Mouse (Mus musculus) kidney, adult 2 months (tissue): ENCODE results near the gene Pik3c2b. TPM values are rescaled to one million over a fixed set of nuclear protein-coding genes. Genes with fewer than 3 reads are reported as not detected.
A peak's percentile ranks its signal among the peaks of the same experiment; 100 is the strongest.

Experiments used
- DNase-seq: peaks from one replicate; pipeline ENCODE4 v3.0.0; 2021
- H3K27ac ChIP-seq: fragments of 200-500 bp; 2 replicates; pipeline ENCODE4 v1.5.1; 2012; ENCODE audit warnings: low read depth, low read length, control low read depth, inconsistent platforms; ENCODE audit not compliant: insufficient read depth
- H3K27me3 ChIP-seq: fragments of 200-500 bp; replicated peaks from 2 replicates; pipeline ENCODE4 v1.6.1; 2012; ENCODE audit warnings: mild to moderate bottlenecking, moderate library complexity, low read length, inconsistent platforms; ENCODE audit not compliant: control insufficient read depth, insufficient read depth
- H3K36me3 ChIP-seq: fragments of 200-500 bp; 2 replicates; pipeline ENCODE4 v1.6.1; 2012; ENCODE audit warnings: mild to moderate bottlenecking, moderate library complexity, low read length, inconsistent platforms; ENCODE audit not compliant: control insufficient read depth, insufficient read depth
- H3K4me1 ChIP-seq: fragments of 200-500 bp; 2 replicates; pipeline ENCODE4 v1.6.1; 2011; ENCODE audit warnings: low read length; ENCODE audit not compliant: control insufficient read depth, insufficient read depth
- H3K4me3 ChIP-seq: fragments of 200-500 bp; 2 replicates; pipeline ENCODE4 v1.5.1; 2011; ENCODE audit warnings: mild to moderate bottlenecking, low read depth, low read length, control low read depth; ENCODE audit not compliant: insufficient read depth
- CTCF ChIP-seq: fragments of 200-500 bp; conservative IDR thresholded peaks from 2 replicates; pipeline ENCODE4 v1.5.1; 2011; ENCODE audit warnings: low read depth, mild to moderate bottlenecking, control low read depth, low read length, moderate library complexity, mixed read lengths; ENCODE audit not compliant: insufficient read depth, insufficient read length
- POLR2A ChIP-seq: fragments of 200-500 bp; IDR thresholded peaks from one replicate; pipeline ENCODE4 v1.6.1; 2011; ENCODE audit warnings: low read depth, low read length, control low read depth
- WGBS: fragments of 180-500 bp; shearing (Covaris S2); methylation state at CpG from one replicate; pipeline ENCODE4 v1.1.7; 2018; 5-methylcytosine and 5-hydroxymethylcytosine counted together
- polyA plus RNA-seq: library from polyadenylated mRNA; depleted of rRNA; stranded (reverse); fragments of >200 nt; gene quantifications from 2 replicates; pipeline ENCODE4 v1.2.3, GENCODE M21; 2012

Gene Pik3c2b
- polyA plus RNA-seq, 1 experiment = 3.6 TPM

- WGBS = 65% methylated on average over 9 of the region's 9 CpGs
- Histone ChIP-seq H3K27ac (peak overlapping the region; percentile 89), H3K4me1 (peaks cover 5% of the 10 kb centered on the region; the same call in 1 of the 2 replicates), H3K4me3 (no peak overlapping the region), H3K36me3 (no peaks in the 10 kb centered on the region), H3K27me3 (no peaks in the 10 kb centered on the region)
- peak; percentile 69 for DNase-seq
- peak; percentile 17 for TF ChIP-seq POLR2A
- no peak for TF ChIP-seq CTCF
These were observed 27.9 kb downstream of the Pik3c2b start for GRCm38 (mm10) chr1:133073327-133073856.

- TF ChIP-seq CTCF (no peak), POLR2A (no peak)
- DNase-seq = no peak
- WGBS = 92% methylated on average over 13 of the region's 13 CpGs
- no peak overlapping the region for H3K4me3 ChIP-seq
- H3K36me3 ChIP-seq = no peaks in the 10 kb centered on the region
- peaks cover 5% of the 10 kb centered on the region; the same call in 1 of the 2 replicates for H3K4me1 ChIP-seq
- H3K27ac ChIP-seq = no peak overlapping the region
- H3K27me3 ChIP-seq = no peaks in the 10 kb centered on the region
These were observed 29.1 kb downstream of the Pik3c2b start for GRCm38 (mm10) chr1:133074541-133074940.

- Histone ChIP-seq H3K27ac (no peak overlapping the region; the same call in 1 of the 2 replicates), H3K27me3 (no peaks in the 10 kb centered on the region), H3K4me1 (peaks cover 5% of the 10 kb centered on the region; the same call in 1 of the 2 replicates), H3K4me3 (no peak overlapping the region), H3K36me3 (no peaks in the 10 kb centered on the region)
- WGBS = 75% methylated on average over 6 of the region's 6 CpGs
- peak; percentile 42 for DNase-seq
- no peak for TF ChIP-seq CTCF
- no peak for TF ChIP-seq POLR2A
These were observed 30.4 kb downstream of the Pik3c2b start for GRCm38 (mm10) chr1:133075651-133076400.

GRCm38 (mm10) chr1:133076681-133077514 is 31.4 kb downstream of the Pik3c2b start:
- TF ChIP-seq POLR2A = no peak
- TF ChIP-seq CTCF = no peak
- no peak for DNase-seq
- H3K27me3 ChIP-seq = no peaks in the 10 kb centered on the region
- H3K36me3 ChIP-seq = no peaks in the 10 kb centered on the region
- H3K27ac ChIP-seq = no peak overlapping the region
- H3K4me3 ChIP-seq = no peak overlapping the region
- WGBS = 65% methylated on average over 20 of the region's 20 CpGs
- H3K4me1 ChIP-seq = peaks cover 5% of the 10 kb centered on the region; the same call in 1 of the 2 replicates

GRCm38 (mm10) chr1:133077606-133078337 is 32.3 kb downstream of the Pik3c2b start:
- no peaks in the 10 kb centered on the region for H3K27me3 ChIP-seq
- no peak for DNase-seq
- no peak for TF ChIP-seq CTCF
- TF ChIP-seq POLR2A = no peak
- no peak overlapping the region for H3K27ac ChIP-seq
- WGBS = 62% methylated on average over 12 of the region's 12 CpGs
- no peak overlapping the region for H3K4me3 ChIP-seq
- H3K36me3 ChIP-seq = no peaks in the 10 kb centered on the region
- peaks cover 4% of the 10 kb centered on the region; the same call in 1 of the 2 replicates for H3K4me1 ChIP-seq

- no peak for DNase-seq
- H3K4me3 ChIP-seq = no peak overlapping the region
- 74% methylated on average over 1 of the region's 1 CpGs for WGBS
- TF ChIP-seq POLR2A (no peak), CTCF (no peak)
- H3K27ac ChIP-seq = no peak overlapping the region
- no peaks in the 10 kb centered on the region for H3K36me3 ChIP-seq
- 0 out of 2 replicates have a peak, but pooled peaks cover 2% of the 10 kb centered on the region for H3K4me1 ChIP-seq
- no peaks in the 10 kb centered on the region for H3K27me3 ChIP-seq
These were observed 32.9 kb downstream of the Pik3c2b start for GRCm38 (mm10) chr1:133078338-133078727.
